ENCODE assay signal across 10 mouse cellular contexts in genomic region chr1:67397757-67398446, GRCm38 (mm10).
DNase-seq lines count a peak whose midpoint lies in the region; ATAC-seq and TF ChIP-seq lines count a peak whose summit lies in the region.
"Had no signal": no experiment of that assay in that cellular context is flagged by ENCODE, and none has a peak within 500 bp of the region (broad histone marks: within the 10 kb centered on the region; RNA-seq: fewer than 3 reads in every experiment).

No protein-coding gene starts in this region.

- no peak for DNase-seq in midbrain, embryonic 11.5 days (ENCODE audit: low spot score, missing footprints)
- peak; percentile 65 for DNase-seq in hindbrain, postnatal 0 days (ENCODE audit: low spot score)
- peak; percentile 7 for DNase-seq in right cerebral cortex, postnatal 4 days
- no peak for DNase-seq in kidney, adult 18-20 months
- DNase-seq in gastrocnemius, adult 8-10 months (ENCODE audit: low spot score in 2 of 2): no peak

- no peaks in the 10 kb centered on the region for H3K9me3 ChIP-seq in forebrain, embryonic 13.5 days (replicated peaks)
- no peaks in the 10 kb centered on the region for H3K9me3 ChIP-seq in forebrain, embryonic 12.5 days
- no peaks in the 10 kb centered on the region for H3K9me3 ChIP-seq in midbrain, embryonic 15.5 days
- no peaks in the 10 kb centered on the region for H3K9me3 ChIP-seq in midbrain, embryonic 11.5 days (ENCODE audit: control insufficient read depth, low read length)
- H3K9me3 ChIP-seq in hindbrain, postnatal 0 days (ENCODE audit: low read length): no peaks in the 10 kb centered on the region

- peak; percentile 51; the same call in 1 of the 2 replicates for ATAC-seq in forebrain, embryonic 13.5 days
- ATAC-seq in forebrain, embryonic 12.5 days (ENCODE audit: low FRiP score): no peak
- ATAC-seq in midbrain, embryonic 15.5 days (replicated peaks): 0 out of 2 replicates have a peak, but pooled peaks have one; percentile 24
- ATAC-seq in midbrain, embryonic 11.5 days (ENCODE audit: low FRiP score): no peak
- ATAC-seq in hindbrain, postnatal 0 days: peak; percentile 95
- ATAC-seq: activated CD4-positive, CD25-positive, alpha-beta regulatory T cell, adult 4 months; CD4-positive, CD25-positive, alpha-beta regulatory T cell, adult 4 months had no signal

- no peak overlapping the region for H3K4me2 ChIP-seq in forebrain, embryonic 13.5 days
- no peak overlapping the region for H3K4me2 ChIP-seq in forebrain, embryonic 12.5 days
- no peak overlapping the region for H3K4me2 ChIP-seq in midbrain, embryonic 15.5 days
- no peak overlapping the region for H3K4me2 ChIP-seq in midbrain, embryonic 11.5 days
- H3K4me2 ChIP-seq in hindbrain, postnatal 0 days (ENCODE audit: low read depth, low read length): peak overlapping the region; percentile 16; the same call in 1 of the 2 replicates

- no peak for TF ChIP-seq CTCF in hindbrain, postnatal 0 days (IDR thresholded peaks at IDR 0.05; ENCODE audit: low read depth)

- no peak overlapping the region for H3K9ac ChIP-seq in forebrain, embryonic 13.5 days
- H3K9ac ChIP-seq in forebrain, embryonic 12.5 days: no peak overlapping the region
- no peak overlapping the region for H3K9ac ChIP-seq in midbrain, embryonic 15.5 days
- no peak overlapping the region for H3K9ac ChIP-seq in midbrain, embryonic 11.5 days (ENCODE audit: low read length)
- H3K9ac ChIP-seq in hindbrain, postnatal 0 days (replicated peaks; ENCODE audit: low read length): no peak overlapping the region

- H3K4me3 ChIP-seq in forebrain, embryonic 13.5 days: no peak overlapping the region
- H3K4me3 ChIP-seq in forebrain, embryonic 12.5 days (replicated peaks): no peak overlapping the region
- no peak overlapping the region for H3K4me3 ChIP-seq in midbrain, embryonic 15.5 days
- H3K4me3 ChIP-seq in midbrain, embryonic 11.5 days (ENCODE audit: low read depth, low read length): no peak overlapping the region
- H3K4me3 ChIP-seq in hindbrain, postnatal 0 days (ENCODE audit: low read length): no peak overlapping the region

- WGBS in forebrain, embryonic 13.5 days: 79% methylated on average over 10 of the region's 10 CpGs
- 83% methylated on average over 10 of the region's 10 CpGs for WGBS in forebrain, embryonic 12.5 days
- WGBS in midbrain, embryonic 15.5 days: 79% methylated on average over 10 of the region's 10 CpGs
- WGBS in midbrain, embryonic 11.5 days: 86% methylated on average over 10 of the region's 10 CpGs
- WGBS in hindbrain, postnatal 0 days: 57% methylated on average over 10 of the region's 10 CpGs

- H3K4me1 ChIP-seq in forebrain, embryonic 13.5 days: no peaks in the 10 kb centered on the region
- H3K4me1 ChIP-seq in forebrain, embryonic 12.5 days: no peaks in the 10 kb centered on the region
- H3K4me1 ChIP-seq in midbrain, embryonic 15.5 days: no peaks in the 10 kb centered on the region
- no peaks in the 10 kb centered on the region for H3K4me1 ChIP-seq in midbrain, embryonic 11.5 days (ENCODE audit: control insufficient read depth, insufficient read depth, low read length)
- no peaks in the 10 kb centered on the region for H3K4me1 ChIP-seq in hindbrain, postnatal 0 days (ENCODE audit: insufficient read depth, low read length)

- H3K36me3 ChIP-seq in forebrain, embryonic 13.5 days (ENCODE audit: poor library complexity, severe bottlenecking): no peaks in the 10 kb centered on the region
- no peaks in the 10 kb centered on the region for H3K36me3 ChIP-seq in forebrain, embryonic 12.5 days (replicated peaks)
- H3K36me3 ChIP-seq in midbrain, embryonic 15.5 days (replicated peaks): no peaks in the 10 kb centered on the region
- no peaks in the 10 kb centered on the region for H3K36me3 ChIP-seq in midbrain, embryonic 11.5 days (ENCODE audit: control insufficient read depth, insufficient read depth, low read length)
- H3K36me3 ChIP-seq in hindbrain, postnatal 0 days (ENCODE audit: insufficient read depth, low read length): no peaks in the 10 kb centered on the region

- no peak overlapping the region for H3K27ac ChIP-seq in forebrain, embryonic 13.5 days
- H3K27ac ChIP-seq in forebrain, embryonic 12.5 days: no peak overlapping the region
- H3K27ac ChIP-seq in midbrain, embryonic 15.5 days: no peak overlapping the region
- no peak overlapping the region for H3K27ac ChIP-seq in midbrain, embryonic 11.5 days (ENCODE audit: low read depth, low read length)
- peak overlapping the region; percentile 33; the same call in 1 of the 2 replicates for H3K27ac ChIP-seq in hindbrain, postnatal 0 days

- H3K27me3 ChIP-seq in forebrain, embryonic 13.5 days: no peaks in the 10 kb centered on the region
- H3K27me3 ChIP-seq in forebrain, embryonic 12.5 days: no peaks in the 10 kb centered on the region
- no peaks in the 10 kb centered on the region for H3K27me3 ChIP-seq in midbrain, embryonic 15.5 days (replicated peaks)
- no peaks in the 10 kb centered on the region for H3K27me3 ChIP-seq in midbrain, embryonic 11.5 days (ENCODE audit: control insufficient read depth, insufficient read depth, low read length)
- no peaks in the 10 kb centered on the region for H3K27me3 ChIP-seq in hindbrain, postnatal 0 days (ENCODE audit: insufficient read depth, low read length)

Comparison
In these comparisons a context has a peak if more than half of its experiments do, and no peak if none do; other contexts are left out.
1. ATAC-seq: peak in forebrain, embryonic 13.5 days (single experiment), midbrain, embryonic 15.5 days (single experiment) and hindbrain, postnatal 0 days (single experiment); none in forebrain, embryonic 12.5 days (single experiment) and midbrain, embryonic 11.5 days (single experiment).
2. DNase-seq: peak in hindbrain, postnatal 0 days (single experiment) and right cerebral cortex, postnatal 4 days (single experiment); none in midbrain, embryonic 11.5 days (single experiment), kidney, adult 18-20 months (single experiment) and gastrocnemius, adult 8-10 months (0 of 2).